17 mouse cellular contexts compared by ENCODE assay signal in the genomic region with DNA sequence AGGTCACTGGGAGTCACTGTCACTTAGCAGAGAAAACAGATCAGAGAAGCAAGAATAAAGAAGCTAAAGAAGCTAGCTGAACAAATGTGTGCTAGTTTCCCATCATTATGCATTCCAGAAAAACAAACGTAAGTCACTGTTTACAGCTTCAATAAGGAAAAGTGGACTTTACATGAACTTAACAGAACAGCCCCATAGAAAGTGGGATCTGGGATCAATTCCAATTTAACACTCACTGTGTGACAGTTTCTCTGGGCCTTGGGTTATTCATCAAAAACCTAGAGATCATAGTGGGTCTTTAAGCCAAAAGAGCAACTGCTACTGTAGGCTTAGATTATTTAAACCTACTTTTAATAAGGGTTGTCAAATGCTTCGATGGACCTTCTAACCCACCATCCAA.
"Had no signal": no experiment of that assay in that cellular context is flagged by ENCODE, and none has a peak within 500 bp of the region (broad histone marks: within the 10 kb centered on the region; RNA-seq: fewer than 3 reads in every experiment).

No protein-coding gene starts in this region.

- H3K9me3 ChIP-seq: lung, embryonic 15.5 days; midbrain, embryonic 10.5 days; midbrain, embryonic 12.5 days; neural tube, embryonic 13.5 days; neural tube, embryonic 15.5 days; stomach, embryonic 15.5 days had no signal

- ATAC-seq: lung, postnatal 0 days had no signal

- H3K27ac ChIP-seq: liver, embryonic 14.5 days; lung, embryonic 15.5 days; midbrain, embryonic 10.5 days; midbrain, embryonic 12.5 days; neural tube, embryonic 13.5 days; neural tube, embryonic 15.5 days; stomach, embryonic 15.5 days; stomach, postnatal 0 days had no signal

- H3K27me3 ChIP-seq: lung, embryonic 15.5 days; midbrain, embryonic 12.5 days; neural tube, embryonic 13.5 days; neural tube, embryonic 15.5 days; stomach, embryonic 15.5 days had no signal

- H3K36me3 ChIP-seq: lung, embryonic 15.5 days; midbrain, embryonic 10.5 days; midbrain, embryonic 12.5 days; neural tube, embryonic 13.5 days; neural tube, embryonic 15.5 days; stomach, embryonic 15.5 days had no signal

- H3K9ac ChIP-seq: liver, embryonic 14.5 days; lung, embryonic 15.5 days; midbrain, embryonic 12.5 days; neural tube, embryonic 13.5 days; neural tube, embryonic 15.5 days; stomach, embryonic 15.5 days had no signal

- H3K4me1 ChIP-seq: midbrain, embryonic 10.5 days; midbrain, embryonic 12.5 days; neural tube, embryonic 13.5 days; neural tube, embryonic 15.5 days; stomach, embryonic 15.5 days had no signal

- DNase-seq: lung, adult 18-20 months; lung, postnatal 4 days; midbrain, embryonic 14.5 days; right cerebral cortex, postnatal 14 days; thymus, adult 2 months; thymus, postnatal 25 days; thymus, postnatal 4 days had no signal

- H3K4me2 ChIP-seq: lung, embryonic 15.5 days; midbrain, embryonic 12.5 days; neural tube, embryonic 13.5 days; neural tube, embryonic 15.5 days; stomach, embryonic 15.5 days had no signal

- H3K4me3 ChIP-seq: lung, embryonic 15.5 days; midbrain, embryonic 10.5 days; midbrain, embryonic 12.5 days; myocyte; neural tube, embryonic 13.5 days; neural tube, embryonic 15.5 days; stomach, embryonic 15.5 days had no signal
